Mouse (Mus musculus): Measurements from ENCODE around the gene Slc26a9.
A peak's percentile ranks its signal among the peaks of the same experiment; 100 is the strongest.

The Slc26a9 gene

GRCm38 (mm10) chr1:131743868-131744464, at the start of gene Slc26a9:
TSS of gene Slc26a9 (plus strand) at chr1:131744022.
- no peak for DNase-seq (ENCODE audit: low spot score)

GRCm38 (mm10) chr1:131695308-131695707, 48.5 kb upstream of the Slc26a9 start:
- DNase-seq (ENCODE audit: low spot score), result no peak

- no peak for DNase-seq (ENCODE audit: low spot score)
These were observed 47.5 kb upstream of the Slc26a9 start for GRCm38 (mm10) chr1:131696325-131696724.

- no peak for DNase-seq (ENCODE audit: low spot score)
These were observed 45.1 kb upstream of the Slc26a9 start for GRCm38 (mm10) chr1:131698770-131699169.

GRCm38 (mm10) chr1:131699642-131700041, 44.2 kb upstream of the Slc26a9 start:
- DNase-seq (ENCODE audit: low spot score), result no peak

- DNase-seq (ENCODE audit: low spot score), result no peak
These were observed 43.4 kb upstream of the Slc26a9 start for GRCm38 (mm10) chr1:131700447-131700846.

- no peak for DNase-seq (ENCODE audit: low spot score)
These were observed 42.4 kb upstream of the Slc26a9 start for GRCm38 (mm10) chr1:131701391-131701790.

- DNase-seq (ENCODE audit: low spot score), result no peak
These were observed 41.6 kb upstream of the Slc26a9 start for GRCm38 (mm10) chr1:131702094-131702766.

GRCm38 (mm10) chr1:131703482-131703881, 40.3 kb upstream of the Slc26a9 start:
- DNase-seq (ENCODE audit: low spot score), result no peak

- DNase-seq (ENCODE audit: low spot score), result peak; percentile 72
These were observed 35.5 kb upstream of the Slc26a9 start for GRCm38 (mm10) chr1:131708338-131708737.

GRCm38 (mm10) chr1:131711518-131711917, 32.3 kb upstream of the Slc26a9 start:
- no peak for DNase-seq (ENCODE audit: low spot score)

GRCm38 (mm10) chr1:131712386-131712785, 31.4 kb upstream of the Slc26a9 start:
- peak; percentile 92 for DNase-seq (ENCODE audit: low spot score)

GRCm38 (mm10) chr1:131714388-131715337, 29.2 kb upstream of the Slc26a9 start:
- no peak for DNase-seq (ENCODE audit: low spot score)

- peak; percentile 38 for DNase-seq (ENCODE audit: low spot score)
These were observed 24.7 kb upstream of the Slc26a9 start for GRCm38 (mm10) chr1:131718952-131719694.

GRCm38 (mm10) chr1:131721989-131722388, 21.8 kb upstream of the Slc26a9 start:
- no peak for DNase-seq (ENCODE audit: low spot score)

- no peak for DNase-seq (ENCODE audit: low spot score)
These were observed 20.3 kb upstream of the Slc26a9 start for GRCm38 (mm10) chr1:131723549-131723948.

- peak; percentile 18 for DNase-seq (ENCODE audit: low spot score)
These were observed 17.2 kb upstream of the Slc26a9 start for GRCm38 (mm10) chr1:131726586-131726985.

- DNase-seq (ENCODE audit: low spot score), result no peak
These were observed 13.0 kb upstream of the Slc26a9 start for GRCm38 (mm10) chr1:131730639-131731437.

- no peak for DNase-seq (ENCODE audit: low spot score)
These were observed 10.2 kb upstream of the Slc26a9 start for GRCm38 (mm10) chr1:131733474-131734180.

- no peak for DNase-seq (ENCODE audit: low spot score)
These were observed 9.1 kb upstream of the Slc26a9 start for GRCm38 (mm10) chr1:131734657-131735273.

Measured in embryo, embryonic 10 days (tissue).